Mouse (Mus musculus): ENCODE measurements around the gene Coasy. TPM values are rescaled to one million over a fixed set of nuclear protein-coding genes. Genes with fewer than 3 reads are reported as not detected.
A peak's percentile ranks its signal among the peaks of the same experiment; 100 is the strongest.

Coasy gene
- total RNA-seq, 2 experiments from 2014 or later: 7.1 to 9.8 TPM

DNA sequence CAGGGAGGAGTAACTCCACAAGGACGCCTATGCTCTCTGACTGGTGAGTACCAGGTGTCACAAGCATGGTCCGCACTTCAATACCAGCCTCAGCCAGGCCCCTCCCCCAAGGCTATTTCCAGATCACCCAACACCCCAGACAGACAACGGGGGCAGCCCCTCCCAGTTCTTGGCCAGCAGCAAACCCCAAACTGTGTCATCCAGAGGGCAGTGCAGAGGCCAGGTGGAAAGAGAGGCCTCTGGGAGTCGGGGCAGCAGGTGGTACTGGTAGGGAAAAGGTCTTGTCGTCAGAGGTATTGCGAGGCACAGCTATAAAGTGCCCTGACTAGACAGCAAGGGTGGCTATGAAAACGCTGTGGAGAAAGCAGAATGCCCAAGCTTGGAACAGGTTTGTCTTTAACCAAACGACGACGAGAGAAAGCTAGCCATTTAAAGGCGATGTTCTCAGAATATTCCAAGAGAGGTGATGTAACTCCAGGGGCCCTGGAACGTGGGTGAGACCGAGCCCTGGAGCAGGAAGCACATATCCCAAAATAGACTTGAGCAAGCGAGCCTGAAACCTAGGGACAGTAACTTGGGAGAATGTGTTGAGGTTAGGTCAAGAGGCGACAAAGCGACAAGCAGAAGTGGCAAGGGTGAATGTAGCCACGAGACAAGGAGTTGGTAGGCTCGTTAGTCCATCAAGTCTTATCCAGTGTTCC is 47.8 kb downstream of the Coasy start:
- peak overlapping the region; percentile 41 for H3K4me3 ChIP-seq
- peak; percentile 93 for DNase-seq
- TF ChIP-seq CTCF (IDR thresholded peaks at IDR 0.05): no peak
- intact Hi-C loops (cut with DNase I): loop anchor here (2.0 kb wide), 1 partner anchor 39 kb away; no protein-coding TSS in a partner anchor
- H3K27ac ChIP-seq: peak overlapping the region; percentile 92

- DNase-seq: peak; percentile 54
- Histone ChIP-seq H3K4me3 (no peak overlapping the region; the same call in 1 of the 2 replicates), H3K27ac (peak overlapping the region; percentile 92)
- intact Hi-C loops (cut with DNase I): loop anchor here (2.0 kb wide), 1 partner anchor 38 kb away; no protein-coding TSS in a partner anchor
- TF ChIP-seq CTCF (IDR thresholded peaks at IDR 0.05): no peak
These were observed 48.8 kb downstream of the Coasy start for GRCm38 (mm10) chr11:101131187-101131586.

DNA sequence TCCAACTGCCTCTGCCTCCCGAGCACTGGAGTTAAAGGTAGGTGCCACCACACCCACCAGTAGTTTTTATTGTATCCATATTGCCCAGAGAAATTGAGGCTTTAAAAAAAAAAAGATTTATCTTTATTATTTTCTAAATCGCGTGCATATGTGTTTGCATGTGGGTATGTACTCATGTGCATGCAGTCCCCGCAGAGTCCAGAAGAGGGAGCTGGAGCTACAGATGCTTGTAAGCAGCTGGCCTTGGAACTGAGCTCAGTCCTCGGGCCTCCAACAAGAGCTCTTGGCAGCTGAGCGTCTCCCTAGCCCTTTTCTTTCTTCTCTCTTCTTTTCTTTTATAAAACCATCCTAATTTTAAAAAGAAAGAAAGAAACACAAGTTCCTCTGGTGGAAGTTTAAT is 49.3 kb downstream of the Coasy start:
- DNase-seq: peak; percentile 51
- H3K27ac ChIP-seq: peak overlapping the region; percentile 92
- intact Hi-C loops (cut with DNase I): loop anchor here (2.0 kb wide), 1 partner anchor 37 kb away; no protein-coding TSS in a partner anchor
- H3K4me3 ChIP-seq: no peak overlapping the region
- peak; percentile 54 for TF ChIP-seq CTCF (IDR thresholded peaks at IDR 0.05)

GRCm38 (mm10) chr11:101133037-101133436 is 50.7 kb downstream of the Coasy start:
- intact Hi-C loops (cut with DNase I): no loop called here
- no peak overlapping the region for H3K27ac ChIP-seq
- no peak overlapping the region for H3K4me3 ChIP-seq
- no peak for TF ChIP-seq CTCF (IDR thresholded peaks at IDR 0.05)
- DNase-seq: no peak

GRCm38 (mm10) chr11:101134217-101134865 is 52.0 kb downstream of the Coasy start:
- no peak for TF ChIP-seq CTCF (IDR thresholded peaks at IDR 0.05)
- H3K4me3 ChIP-seq: no peak overlapping the region
- peak; percentile 30 for DNase-seq
- H3K27ac ChIP-seq: peak overlapping the region; percentile 57
- intact Hi-C loops (cut with DNase I): no loop called here

Other genes with a start within 250 kb of the Coasy start
- gene Stat5b, start 231.8 kb upstream of the Coasy start, total RNA-seq (2021): 100 to 1,000 TPM; 139 to 145 TPM
- gene Stat5a, start 223.2 kb upstream of the Coasy start, total RNA-seq (2021): 10 to 100 TPM; 11.7 to 15.8 TPM
- gene Stat3, start 143.0 kb upstream of the Coasy start, total RNA-seq (2021): 10 to 100 TPM; 40.6 to 44.2 TPM
- 100 to 1,000 TPM; 133 to 149 TPM for gene Cavin1, start 111.7 kb upstream of the Coasy start, total RNA-seq (2021)
- 10 to 100 TPM; 59.6 to 65.2 TPM for gene Atp6v0a1, start 73.1 kb upstream of the Coasy start, total RNA-seq (2021)
- gene Naglu, start 12.6 kb upstream of the Coasy start, total RNA-seq (2021): 1 to 10 TPM; 3.3 to 4.1 TPM
- gene Hsd17b1, start 4.2 kb upstream of the Coasy start, total RNA-seq (2021): under 1 TPM in 1 of 2 experiments, not detected in 1; 0.18 TPM
- gene Mlx, start 4.7 kb downstream of the Coasy start, total RNA-seq (2021): 10 to 100 TPM; 12.5 to 14.4 TPM
- gene Psmc3ip, start 12.9 kb downstream of the Coasy start, total RNA-seq (2021): 1 to 10 TPM; 1.5 to 2.2 TPM
- 10 to 100 TPM; 30.3 to 31.1 TPM for gene Retreg3, start 37.3 kb downstream of the Coasy start, total RNA-seq (2021)
- gene Tubg1, start 37.4 kb downstream of the Coasy start, total RNA-seq (2021): 10 to 100 TPM; 22.0 to 30.2 TPM
- 1 to 10 TPM; 2.4 to 3.6 TPM for gene Tubg2, start 73.3 kb downstream of the Coasy start, total RNA-seq (2021)
- 1 to 10 TPM; 1.2 to 1.6 TPM for gene Cntnap1, start 88.0 kb downstream of the Coasy start, total RNA-seq (2021)
- gene Plekhh3, start 88.8 kb downstream of the Coasy start, total RNA-seq (2021): 10 to 100 TPM; 20.7 to 35.3 TPM
- gene Ccr10, start 92.9 kb downstream of the Coasy start, total RNA-seq (2021): not detected
- gene Ezh1, start 143.9 kb downstream of the Coasy start, total RNA-seq (2021): 10 to 100 TPM; 25.9 to 26.3 TPM
- gene Ramp2, start 163.5 kb downstream of the Coasy start, total RNA-seq (2021): 10 to 100 TPM; 34.8 to 37.0 TPM
- 10 to 100 TPM; 40.2 to 53.4 TPM for gene Vps25, start 171.1 kb downstream of the Coasy start, total RNA-seq (2021)
- gene Wnk4, start 178.0 kb downstream of the Coasy start, total RNA-seq (2021): under 1 TPM; 0.08 to 0.22 TPM
- under 1 TPM; 0.20 to 0.36 TPM for gene Cntd1, start 196.4 kb downstream of the Coasy start, total RNA-seq (2021)
- gene Coa3, start 196.5 kb downstream of the Coasy start, total RNA-seq (2021): 10 to 100 TPM; 63.0 to 87.7 TPM
- gene Becn1, start 219.7 kb downstream of the Coasy start, total RNA-seq (2021): 10 to 100 TPM; 79.6 to 85.8 TPM
- gene Psme3, start 233.6 kb downstream of the Coasy start, total RNA-seq (2021): 10 to 100 TPM; 70.0 to 71.6 TPM
- 1 to 10 TPM in 1 of 2 experiments, under 1 TPM in 1; 0.64 to 1.4 TPM for gene Aoc2, start 242.5 kb downstream of the Coasy start, total RNA-seq (2021)
- gene Aoc3, start 248.0 kb downstream of the Coasy start, total RNA-seq (2021): 1 to 10 TPM; 4.0 to 6.1 TPM